Mouse (Mus musculus): ENCODE data around the gene AI413582. TPM values are rescaled to one million over a fixed set of nuclear protein-coding genes. Genes with fewer than 3 reads are reported as not detected.

Gene AI413582
- total and polyA plus RNA-seq, 2 experiments: 4.9 to 12.9 TPM

- peak; percentile 42 for DNase-seq (ENCODE audit: extremely low read depth, low read depth, low spot score)
- H3K27me3 ChIP-seq (ENCODE audit: control insufficient read depth, insufficient read depth, low read length): no peaks in the 10 kb centered on the region
- no peak for TF ChIP-seq POLR2A (IDR thresholded peaks at IDR 0.05; ENCODE audit: extremely low read depth, insufficient read depth, low read length)
- no peak for TF ChIP-seq CTCF (IDR thresholded peaks at IDR 0.05; ENCODE audit: low read depth, low read length)
- H3K9ac ChIP-seq (ENCODE audit: low read depth, low read length): no peak overlapping the region
- H3K36me3 ChIP-seq (ENCODE audit: control insufficient read depth, insufficient read depth, low read length): no peaks in the 10 kb centered on the region
- 0 out of 2 replicates have a peak overlapping the region, but pooled peaks have one; percentile 12 for H3K27ac ChIP-seq (replicated peaks; ENCODE audit: insufficient read depth, low read depth, low read length)
- peaks cover 2% of the 10 kb centered on the region; the same call in 1 of the 2 replicates for H3K4me1 ChIP-seq (ENCODE audit: control insufficient read depth, insufficient read depth, low read length)
- no peaks in the 10 kb centered on the region for H3K79me2 ChIP-seq (ENCODE audit: control insufficient read depth, insufficient read depth, low read length)
- 61% methylated on average over 8 of the region's 8 CpGs for WGBS
- H3K4me3 ChIP-seq (ENCODE audit: insufficient read depth, low read depth, low read length): no peak overlapping the region
These were observed 5.8 kb upstream of the AI413582 start for GRCm38 (mm10) chr17:27571315-27571714.

- TF ChIP-seq CTCF (IDR thresholded peaks at IDR 0.05; ENCODE audit: low read depth, low read length) (no peak), POLR2A (IDR thresholded peaks at IDR 0.05; ENCODE audit: extremely low read depth, insufficient read depth, low read length) (no peak)
- H3K27ac ChIP-seq (replicated peaks; ENCODE audit: insufficient read depth, low read depth, low read length): no peak overlapping the region
- H3K4me3 ChIP-seq (ENCODE audit: insufficient read depth, low read depth, low read length): no peak overlapping the region
- no peak overlapping the region for H3K9ac ChIP-seq (ENCODE audit: low read depth, low read length)
- no peaks in the 10 kb centered on the region for H3K27me3 ChIP-seq (ENCODE audit: control insufficient read depth, insufficient read depth, low read length)
- no peak for DNase-seq (ENCODE audit: extremely low read depth, low read depth, low spot score)
- H3K79me2 ChIP-seq (ENCODE audit: control insufficient read depth, insufficient read depth, low read length): no peaks in the 10 kb centered on the region
- peaks cover 7% of the 10 kb centered on the region; the same call in 1 of the 2 replicates for H3K4me1 ChIP-seq (ENCODE audit: control insufficient read depth, insufficient read depth, low read length)
- no peaks in the 10 kb centered on the region for H3K36me3 ChIP-seq (ENCODE audit: control insufficient read depth, insufficient read depth, low read length)
- 86% methylated on average over 5 of the region's 5 CpGs for WGBS
These were observed 2.7 kb upstream of the AI413582 start for GRCm38 (mm10) chr17:27568228-27568627.

GRCm38 (mm10) chr17:27565942-27566267 lies 349 bp upstream of the AI413582 start:
- H3K36me3 ChIP-seq (ENCODE audit: control insufficient read depth, insufficient read depth, low read length): no peaks in the 10 kb centered on the region
- H3K27ac ChIP-seq (replicated peaks; ENCODE audit: insufficient read depth, low read depth, low read length): no peak overlapping the region
- TF ChIP-seq CTCF (IDR thresholded peaks at IDR 0.05; ENCODE audit: low read depth, low read length) (no peak), POLR2A (IDR thresholded peaks at IDR 0.05; ENCODE audit: extremely low read depth, insufficient read depth, low read length) (no peak)
- WGBS: 3% methylated on average over 13 of the region's 13 CpGs
- DNase-seq (ENCODE audit: extremely low read depth, low read depth, low spot score): no peak
- peak overlapping the region; percentile 48 for H3K4me3 ChIP-seq (ENCODE audit: insufficient read depth, low read depth, low read length)
- H3K79me2 ChIP-seq (ENCODE audit: control insufficient read depth, insufficient read depth, low read length): no peaks in the 10 kb centered on the region
- H3K27me3 ChIP-seq (ENCODE audit: control insufficient read depth, insufficient read depth, low read length): no peaks in the 10 kb centered on the region
- H3K9ac ChIP-seq (ENCODE audit: low read depth, low read length): peak overlapping the region; percentile 74
- peaks cover 5% of the 10 kb centered on the region; the same call in 1 of the 2 replicates for H3K4me1 ChIP-seq (ENCODE audit: control insufficient read depth, insufficient read depth, low read length)

GRCm38 (mm10) chr17:27564391-27565162 lies 979 bp downstream of the AI413582 start:
- H3K27me3 ChIP-seq (ENCODE audit: control insufficient read depth, insufficient read depth, low read length): no peaks in the 10 kb centered on the region
- peak overlapping the region; percentile 70 for H3K4me3 ChIP-seq (ENCODE audit: insufficient read depth, low read depth, low read length)
- H3K27ac ChIP-seq (replicated peaks; ENCODE audit: insufficient read depth, low read depth, low read length): no peak overlapping the region
- TF ChIP-seq POLR2A (IDR thresholded peaks at IDR 0.05; ENCODE audit: extremely low read depth, insufficient read depth, low read length) (no peak), CTCF (IDR thresholded peaks at IDR 0.05; ENCODE audit: low read depth, low read length) (no peak)
- no peak for DNase-seq (ENCODE audit: extremely low read depth, low read depth, low spot score)
- peaks cover 5% of the 10 kb centered on the region; the same call in 1 of the 2 replicates for H3K4me1 ChIP-seq (ENCODE audit: control insufficient read depth, insufficient read depth, low read length)
- H3K36me3 ChIP-seq (ENCODE audit: control insufficient read depth, insufficient read depth, low read length): no peaks in the 10 kb centered on the region
- H3K79me2 ChIP-seq (ENCODE audit: control insufficient read depth, insufficient read depth, low read length): no peaks in the 10 kb centered on the region
- 32% methylated on average over 20 of the region's 20 CpGs for WGBS
- H3K9ac ChIP-seq (ENCODE audit: low read depth, low read length): no peak overlapping the region; the same call in 1 of the 2 replicates

GRCm38 (mm10) chr17:27563771-27564244 lies 1.7 kb downstream of the AI413582 start:
- peak; percentile 23 for DNase-seq (ENCODE audit: extremely low read depth, low read depth, low spot score)
- WGBS: 69% methylated on average over 7 of the region's 7 CpGs
- no peak for TF ChIP-seq CTCF (IDR thresholded peaks at IDR 0.05; ENCODE audit: low read depth, low read length)
- TF ChIP-seq POLR2A (IDR thresholded peaks at IDR 0.05; ENCODE audit: extremely low read depth, insufficient read depth, low read length): no peak
- no peaks in the 10 kb centered on the region for H3K79me2 ChIP-seq (ENCODE audit: control insufficient read depth, insufficient read depth, low read length)
- no peaks in the 10 kb centered on the region for H3K27me3 ChIP-seq (ENCODE audit: control insufficient read depth, insufficient read depth, low read length)
- H3K4me1 ChIP-seq (ENCODE audit: control insufficient read depth, insufficient read depth, low read length): peaks cover 5% of the 10 kb centered on the region; the same call in 1 of the 2 replicates
- no peak overlapping the region for H3K9ac ChIP-seq (ENCODE audit: low read depth, low read length)
- no peak overlapping the region for H3K27ac ChIP-seq (replicated peaks; ENCODE audit: insufficient read depth, low read depth, low read length)
- H3K4me3 ChIP-seq (ENCODE audit: insufficient read depth, low read depth, low read length): no peak overlapping the region
- H3K36me3 ChIP-seq (ENCODE audit: control insufficient read depth, insufficient read depth, low read length): no peaks in the 10 kb centered on the region

Measured in liver, adult 2 months (tissue).